Mouse (Mus musculus): ENCODE results near the gene Vamp4. TPM values are rescaled to one million over a fixed set of nuclear protein-coding genes. Genes with fewer than 3 reads are reported as not detected.
A peak's percentile ranks its signal among the peaks of the same experiment; 100 is the strongest.
"Not testable (repeated sequence)": the region's sequence is repeated elsewhere in the genome, so short reads cannot be mapped to it uniquely, and the experiment has no call there.

Vamp4 gene
- total and polyA plus RNA-seq, 2 experiments from 2014 or later: 4.1 to 26.4 TPM

- H3K27ac ChIP-seq (ENCODE audit: low read depth); DNase-seq (ENCODE audit: low spot score); H3K4me2 ChIP-seq (ENCODE audit: low read depth, low read length); H3K4me3 ChIP-seq (ENCODE audit: low read depth, low read length); H3K36me3 ChIP-seq (replicated peaks; ENCODE audit: control insufficient read depth, insufficient read depth, low read length); H3K27me3 ChIP-seq (ENCODE audit: control insufficient read depth, insufficient read depth, low read length); H3K4me1 ChIP-seq (ENCODE audit: control insufficient read depth, insufficient read depth); H3K9ac ChIP-seq (replicated peaks; ENCODE audit: low read depth, low read length); H3K9me3 ChIP-seq (replicated peaks; ENCODE audit: control insufficient read depth, low read length): not testable (repeated sequence)
- WGBS: 53% methylated on average over 1 of the region's 1 CpGs
- ATAC-seq (ENCODE audit: insufficient read depth, low read depth): 0 out of 2 replicates have a peak, but pooled peaks have one; percentile 36
Observed at GRCm38 (mm10) chr1:162635291-162635931, 65.1 kb downstream of the Vamp4 start.

GRCm38 (mm10) chr1:162636516-162636915 is 66.2 kb downstream of the Vamp4 start:
- no peak overlapping the region for H3K9ac ChIP-seq (replicated peaks; ENCODE audit: low read depth, low read length)
- no peak overlapping the region for H3K4me2 ChIP-seq (ENCODE audit: low read depth, low read length)
- H3K27ac ChIP-seq (ENCODE audit: low read depth): no peak overlapping the region
- no peaks in the 10 kb centered on the region for H3K36me3 ChIP-seq (replicated peaks; ENCODE audit: control insufficient read depth, insufficient read depth, low read length)
- ATAC-seq (ENCODE audit: insufficient read depth, low read depth): no peak
- TF ChIP-seq CTCF (IDR thresholded peaks at IDR 0.05; ENCODE audit: low read depth) (no peak), EP300 (IDR thresholded peaks at IDR 0.05; ENCODE audit: low read depth) (no peak)
- no peaks in the 10 kb centered on the region for H3K27me3 ChIP-seq (ENCODE audit: control insufficient read depth, insufficient read depth, low read length)
- WGBS: 77% methylated on average over 3 of the region's 3 CpGs
- DNase-seq (ENCODE audit: low spot score): no peak
- H3K4me1 ChIP-seq (ENCODE audit: control insufficient read depth, insufficient read depth): 0 out of 2 replicates have a peak, but pooled peaks cover 4% of the 10 kb centered on the region
- no peak overlapping the region for H3K4me3 ChIP-seq (ENCODE audit: low read depth, low read length)
- H3K9me3 ChIP-seq (replicated peaks; ENCODE audit: control insufficient read depth, low read length): peaks cover 8% of the 10 kb centered on the region; the same call in 1 of the 2 replicates

- Histone ChIP-seq H3K9ac (replicated peaks; ENCODE audit: low read depth, low read length) (no peak overlapping the region), H3K36me3 (replicated peaks; ENCODE audit: control insufficient read depth, insufficient read depth, low read length) (no peaks in the 10 kb centered on the region), H3K27ac (ENCODE audit: low read depth) (no peak overlapping the region), H3K4me1 (ENCODE audit: control insufficient read depth, insufficient read depth) (0 out of 2 replicates have a peak, but pooled peaks cover 4% of the 10 kb centered on the region), H3K27me3 (ENCODE audit: control insufficient read depth, insufficient read depth, low read length) (no peaks in the 10 kb centered on the region), H3K9me3 (replicated peaks; ENCODE audit: control insufficient read depth, low read length) (peaks cover 8% of the 10 kb centered on the region; the same call in 1 of the 2 replicates), H3K4me2 (ENCODE audit: low read depth, low read length) (no peak overlapping the region), H3K4me3 (ENCODE audit: low read depth, low read length) (no peak overlapping the region)
- DNase-seq (ENCODE audit: low spot score) (no peak), ATAC-seq (ENCODE audit: insufficient read depth, low read depth) (no peak)
- 87% methylated on average over 4 of the region's 4 CpGs for WGBS
- TF ChIP-seq EP300 (IDR thresholded peaks at IDR 0.05; ENCODE audit: low read depth): no peak
- no peak for TF ChIP-seq CTCF (IDR thresholded peaks at IDR 0.05; ENCODE audit: low read depth)
Observed at GRCm38 (mm10) chr1:162638535-162638934, 68.2 kb downstream of the Vamp4 start.

- peaks cover 4% of the 10 kb centered on the region; the same call in 1 of the 2 replicates for H3K9me3 ChIP-seq (replicated peaks; ENCODE audit: control insufficient read depth, low read length)
- no peaks in the 10 kb centered on the region for H3K27me3 ChIP-seq (ENCODE audit: control insufficient read depth, insufficient read depth, low read length)
- TF ChIP-seq CTCF (IDR thresholded peaks at IDR 0.05; ENCODE audit: low read depth): no peak
- TF ChIP-seq EP300 (IDR thresholded peaks at IDR 0.05; ENCODE audit: low read depth): no peak
- H3K27ac ChIP-seq (ENCODE audit: low read depth): no peak within 1 kb of the TSS
- WGBS: 62% methylated on average over 10 of the region's 10 CpGs
- no peaks in the 10 kb centered on the region for H3K36me3 ChIP-seq (replicated peaks; ENCODE audit: control insufficient read depth, insufficient read depth, low read length)
- no peak within 1 kb of the TSS for H3K4me3 ChIP-seq (ENCODE audit: low read depth, low read length)
- no peak within 1 kb of the TSS for H3K9ac ChIP-seq (replicated peaks; ENCODE audit: low read depth, low read length)
- H3K4me2 ChIP-seq (ENCODE audit: low read depth, low read length): no peak within 1 kb of the TSS
- no peak for ATAC-seq (ENCODE audit: insufficient read depth, low read depth)
- 0 out of 2 replicates have a peak, but pooled peaks cover 4% of the 10 kb centered on the region for H3K4me1 ChIP-seq (ENCODE audit: control insufficient read depth, insufficient read depth)
- DNase-seq (ENCODE audit: low spot score): no peak
Observed at GRCm38 (mm10) chr1:162639051-162639750, 68.9 kb downstream of the Vamp4 start, which contains the start of gene Myoc. Gene Myoc, plus strand, starts transcription at chr1:162639155.

GRCm38 (mm10) chr1:162639861-162640260 is 69.5 kb downstream of the Vamp4 start:
- Histone ChIP-seq H3K36me3 (replicated peaks; ENCODE audit: control insufficient read depth, insufficient read depth, low read length) (no peaks in the 10 kb centered on the region), H3K27me3 (ENCODE audit: control insufficient read depth, insufficient read depth, low read length) (no peaks in the 10 kb centered on the region), H3K4me2 (ENCODE audit: low read depth, low read length) (no peak overlapping the region), H3K9me3 (replicated peaks; ENCODE audit: control insufficient read depth, low read length) (no peaks in the 10 kb centered on the region), H3K27ac (ENCODE audit: low read depth) (no peak overlapping the region), H3K9ac (replicated peaks; ENCODE audit: low read depth, low read length) (no peak overlapping the region), H3K4me1 (ENCODE audit: control insufficient read depth, insufficient read depth) (0 out of 2 replicates have a peak, but pooled peaks cover 4% of the 10 kb centered on the region), H3K4me3 (ENCODE audit: low read depth, low read length) (no peak overlapping the region)
- DNase-seq (ENCODE audit: low spot score) (no peak), ATAC-seq (ENCODE audit: insufficient read depth, low read depth) (no peak)
- no peak for TF ChIP-seq EP300 (IDR thresholded peaks at IDR 0.05; ENCODE audit: low read depth)
- TF ChIP-seq CTCF (IDR thresholded peaks at IDR 0.05; ENCODE audit: low read depth): no peak
- 88% methylated on average over 1 of the region's 1 CpGs for WGBS

Data from heart, postnatal 0 days (tissue).